Mouse (Mus musculus) embryonic facial prominence, embryonic 13.5 days (tissue): Measurements from ENCODE around the gene Tspan18. TPM values are rescaled to one million over a fixed set of nuclear protein-coding genes. Genes with fewer than 3 reads are reported as not detected.
A peak's percentile ranks its signal among the peaks of the same experiment; 100 is the strongest.

Experiments
- ATAC-seq: fragments of 200-750 bp; cut with Nextera tagmentation; 2 replicates; pipeline ENCODE4 v1.8.0; 2017; ENCODE audit warnings: low read depth; ENCODE audit not compliant: insufficient number of reproducible peaks, insufficient read depth, low FRiP score, low TSS enrichment
- H3K27ac ChIP-seq: fragments of 300-500 bp; sonication (generic); 2 replicates; pipeline ENCODE4 v1.5.1; 2015; ENCODE audit warnings: moderate library complexity, mild to moderate bottlenecking, inconsistent platforms
- H3K27me3 ChIP-seq: fragments of 300-500 bp; sonication (generic); 2 replicates; pipeline ENCODE4 v1.6.1; 2015; ENCODE audit warnings: mild to moderate bottlenecking, inconsistent platforms
- H3K36me3 ChIP-seq: fragments of 300-500 bp; sonication (generic); 2 replicates; pipeline ENCODE4 v1.6.1; 2015; ENCODE audit warnings: mild to moderate bottlenecking, inconsistent platforms
- H3K4me1 ChIP-seq: fragments of 300-500 bp; sonication (generic); 2 replicates; pipeline ENCODE4 v1.6.1; 2015; ENCODE audit warnings: inconsistent platforms
- H3K4me2 ChIP-seq: fragments of 300-500 bp; sonication (generic); 2 replicates; pipeline ENCODE4 v1.6.1; 2015; ENCODE audit warnings: moderate library complexity, mild to moderate bottlenecking, inconsistent platforms
- H3K4me3 ChIP-seq: fragments of 300-500 bp; sonication (generic); 2 replicates; pipeline ENCODE4 v1.5.1; 2015; ENCODE audit warnings: mild to moderate bottlenecking, inconsistent platforms
- H3K9ac ChIP-seq: fragments of 300-500 bp; sonication (generic); 2 replicates; pipeline ENCODE4 v1.6.1; 2015; ENCODE audit warnings: mild to moderate bottlenecking, inconsistent platforms
- H3K9me3 ChIP-seq: fragments of 300-500 bp; sonication (generic); 2 replicates; pipeline ENCODE4 v1.6.1; 2016; ENCODE audit warnings: inconsistent platforms
- WGBS: fragments of 180-500 bp; shearing (Covaris S2); methylation state at CpG from one replicate; pipeline ENCODE4 v1.1.7; 2015; ENCODE audit warnings: mixed read lengths; 5-methylcytosine and 5-hydroxymethylcytosine counted together
- polyA plus RNA-seq: library from polyadenylated mRNA; unstranded; fragments of >200 nt; fragmentation: Nextera tagmentation; extraction: Ambion mirVana; gene quantifications from 2 replicates; pipeline ENCODE4 v1.2.1, GENCODE M21; 2015

The Tspan18 gene
- polyA plus RNA-seq, 1 experiment from 2014 or later, result 17.7 TPM

GRCm38 (mm10) chr2:93227713-93228479, 106.4 kb downstream of the Tspan18 start:
- H3K27ac ChIP-seq, result peak overlapping the region; percentile 60
- no peak for ATAC-seq
- peaks cover 25% of the 10 kb centered on the region for H3K4me1 ChIP-seq
- H3K4me3 ChIP-seq, result no peak overlapping the region
- H3K9ac ChIP-seq, result no peak overlapping the region
- 30% methylated on average over 9 of the region's 9 CpGs for whole genome bisulfite sequencing
- peak overlapping the region; percentile 2; the same call in 1 of the 2 replicates for H3K4me2 ChIP-seq
- H3K36me3 ChIP-seq, result no peaks in the 10 kb centered on the region
- H3K27me3 ChIP-seq, result peaks cover 4% of the 10 kb centered on the region
- H3K9me3 ChIP-seq, result no peaks in the 10 kb centered on the region

GRCm38 (mm10) chr2:93226606-93227595, 107.4 kb downstream of the Tspan18 start:
- Histone ChIP-seq H3K4me2 (no peak overlapping the region), H3K36me3 (no peaks in the 10 kb centered on the region), H3K4me3 (no peak overlapping the region), H3K9me3 (no peaks in the 10 kb centered on the region), H3K27ac (peak overlapping the region; percentile 28; the same call in 1 of the 2 replicates), H3K4me1 (peaks cover 25% of the 10 kb centered on the region), H3K9ac (0 out of 2 replicates have a peak overlapping the region, but pooled peaks have one; percentile 32), H3K27me3 (peaks cover 4% of the 10 kb centered on the region)
- ATAC-seq, result peak; percentile 54; the same call in 1 of the 2 replicates
- 15% methylated on average over 20 of the region's 20 CpGs for WGBS

DNA sequence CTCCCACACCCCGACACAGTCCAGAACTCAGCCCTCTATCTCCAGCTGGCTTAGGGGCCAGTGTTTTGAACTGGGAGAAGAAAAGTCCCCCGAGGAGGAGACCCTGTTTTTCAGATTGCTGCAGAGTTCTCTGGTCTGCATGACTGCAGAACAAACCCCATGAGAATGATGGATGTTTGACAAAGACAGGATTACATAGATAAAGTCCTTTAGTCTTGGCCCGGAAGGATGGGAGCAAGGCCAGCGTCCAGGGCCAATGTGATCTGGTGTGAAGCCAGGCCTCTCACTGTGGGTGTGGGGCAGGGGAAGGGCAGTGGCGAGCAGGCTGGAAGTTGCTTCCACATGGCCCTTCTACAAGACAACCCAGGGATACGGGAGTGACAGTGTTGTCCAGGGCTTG, 110.8 kb downstream of the Tspan18 start:
- 66% methylated on average over 6 of the region's 6 CpGs for WGBS
- Histone ChIP-seq H3K4me3 (no peak overlapping the region), H3K27me3 (peaks cover 4% of the 10 kb centered on the region), H3K4me1 (peaks cover 31% of the 10 kb centered on the region), H3K36me3 (no peaks in the 10 kb centered on the region), H3K9me3 (no peaks in the 10 kb centered on the region), H3K27ac (no peak overlapping the region), H3K4me2 (no peak overlapping the region), H3K9ac (no peak overlapping the region)
- no peak for ATAC-seq

DNA sequence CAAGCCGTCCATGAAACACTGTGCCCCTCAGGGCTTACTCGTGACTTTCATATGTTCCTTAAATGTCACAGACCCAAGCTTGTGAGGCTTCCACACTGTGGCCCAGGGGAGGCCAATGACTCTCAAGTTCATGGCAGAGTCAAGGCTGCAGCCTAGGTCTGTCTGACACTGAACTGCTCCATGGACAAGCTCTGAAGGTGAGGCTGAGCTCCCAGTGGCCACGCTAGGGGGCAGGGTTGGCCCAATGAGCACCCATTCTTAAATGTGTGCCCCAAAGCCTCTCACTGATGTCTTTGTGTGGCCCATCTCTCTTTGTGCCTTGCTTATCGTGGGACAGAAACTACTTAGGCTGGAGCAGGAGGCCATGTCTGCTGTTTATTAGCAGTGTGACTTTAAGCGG, 113.9 kb downstream of the Tspan18 start:
- H3K36me3 ChIP-seq, result no peaks in the 10 kb centered on the region
- ATAC-seq, result no peak
- H3K27me3 ChIP-seq, result no peaks in the 10 kb centered on the region
- no peak overlapping the region for H3K27ac ChIP-seq
- H3K4me1 ChIP-seq, result peaks cover 31% of the 10 kb centered on the region
- H3K4me2 ChIP-seq, result no peak overlapping the region
- H3K9me3 ChIP-seq, result no peaks in the 10 kb centered on the region
- WGBS, result 59% methylated on average over 5 of the region's 5 CpGs
- no peak overlapping the region; the same call in 1 of the 2 replicates for H3K9ac ChIP-seq
- no peak overlapping the region for H3K4me3 ChIP-seq

DNA sequence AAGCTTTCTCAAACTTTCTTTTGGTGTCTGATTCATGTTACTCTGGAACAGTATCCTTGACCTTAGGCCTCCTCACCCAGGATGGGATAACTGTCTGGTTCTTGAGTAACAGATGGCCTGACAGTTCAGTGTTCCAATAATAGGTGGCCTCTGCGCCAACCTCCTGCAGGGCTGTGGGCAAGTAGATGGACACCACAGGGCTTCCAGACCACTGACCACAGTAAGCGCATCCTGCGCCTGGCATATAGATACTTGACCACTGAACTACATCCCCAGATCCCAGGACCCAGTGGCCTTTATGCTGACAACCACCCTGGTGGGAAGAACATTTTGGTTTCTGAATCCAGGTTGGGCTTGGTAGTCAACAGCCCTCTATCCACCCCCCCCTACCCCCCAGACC, 114.7 kb downstream of the Tspan18 start:
- no peak for ATAC-seq
- Histone ChIP-seq H3K4me3 (no peak overlapping the region), H3K27ac (no peak overlapping the region), H3K4me2 (no peak overlapping the region), H3K9me3 (no peaks in the 10 kb centered on the region), H3K9ac (no peak overlapping the region), H3K27me3 (no peaks in the 10 kb centered on the region), H3K4me1 (peaks cover 34% of the 10 kb centered on the region), H3K36me3 (no peaks in the 10 kb centered on the region)
- 96% methylated on average over 3 of the region's 3 CpGs for WGBS

DNA sequence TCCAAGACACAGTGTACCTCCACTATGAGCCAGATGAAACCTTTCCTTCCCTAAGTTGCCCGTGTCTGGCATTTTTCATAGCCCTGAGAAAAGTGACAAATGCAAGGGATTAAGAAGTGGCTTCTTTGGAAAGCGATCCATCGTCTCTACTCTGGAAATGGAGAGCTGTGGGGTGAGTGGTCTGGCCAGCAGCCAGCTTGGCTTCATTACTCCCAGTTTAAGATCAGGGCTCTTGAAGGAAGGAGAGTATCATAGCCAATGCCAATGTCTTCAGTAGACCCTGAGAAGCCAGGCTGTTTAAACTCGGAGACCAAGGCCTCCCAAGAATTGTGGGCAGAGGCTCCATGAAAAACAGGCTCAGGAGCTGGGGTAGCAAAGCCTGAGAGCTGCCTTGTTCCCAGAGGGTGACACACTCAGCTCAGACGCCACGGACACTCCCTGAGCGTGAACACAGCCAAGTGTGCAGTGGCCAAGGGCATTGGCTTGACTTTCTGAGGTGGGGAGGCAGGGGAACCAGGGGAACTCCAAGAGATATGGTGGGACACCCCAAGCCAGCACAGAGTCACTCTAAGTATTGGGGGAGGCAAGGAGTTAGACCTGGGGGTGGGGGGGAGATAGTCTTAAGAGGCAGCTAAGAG, 115.8 kb downstream of the Tspan18 start:
- 69% methylated on average over 7 of the region's 7 CpGs for WGBS
- 0 out of 2 replicates have a peak overlapping the region, but pooled peaks have one; percentile 13 for H3K27ac ChIP-seq
- H3K4me1 ChIP-seq, result peaks cover 40% of the 10 kb centered on the region
- H3K4me2 ChIP-seq, result no peak overlapping the region
- no peak for ATAC-seq
- no peak overlapping the region for H3K9ac ChIP-seq
- H3K4me3 ChIP-seq, result no peak overlapping the region
- no peaks in the 10 kb centered on the region for H3K36me3 ChIP-seq
- H3K9me3 ChIP-seq, result no peaks in the 10 kb centered on the region
- H3K27me3 ChIP-seq, result no peaks in the 10 kb centered on the region; the same call in 1 of the 2 replicates

- Histone ChIP-seq H3K4me2 (no peak overlapping the region; the same call in 1 of the 2 replicates), H3K4me1 (peaks cover 40% of the 10 kb centered on the region), H3K36me3 (0 out of 2 replicates have a peak, but pooled peaks cover under 1% of the 10 kb centered on the region), H3K4me3 (no peak overlapping the region), H3K9ac (no peak overlapping the region), H3K27me3 (no peaks in the 10 kb centered on the region; the same call in 1 of the 2 replicates), H3K9me3 (no peaks in the 10 kb centered on the region), H3K27ac (peak overlapping the region; percentile 75)
- WGBS, result 13% methylated on average over 7 of the region's 7 CpGs
- ATAC-seq, result no peak
Measured at GRCm38 (mm10) chr2:93217015-93217414, 117.3 kb downstream of the Tspan18 start.

GRCm38 (mm10) chr2:93215790-93216189, 118.5 kb downstream of the Tspan18 start:
- no peak for ATAC-seq
- H3K4me2 ChIP-seq, result no peak overlapping the region
- no peaks in the 10 kb centered on the region for H3K9me3 ChIP-seq
- WGBS, result 73% methylated on average over 10 of the region's 10 CpGs
- no peak overlapping the region for H3K4me3 ChIP-seq
- H3K27me3 ChIP-seq, result no peaks in the 10 kb centered on the region; the same call in 1 of the 2 replicates
- H3K4me1 ChIP-seq, result peaks cover 40% of the 10 kb centered on the region
- peaks cover 8% of the 10 kb centered on the region; the same call in 1 of the 2 replicates for H3K36me3 ChIP-seq
- no peak overlapping the region for H3K27ac ChIP-seq
- H3K9ac ChIP-seq, result no peak overlapping the region

GRCm38 (mm10) chr2:93214192-93214591, 120.1 kb downstream of the Tspan18 start:
- 67% methylated on average over 1 of the region's 1 CpGs for WGBS
- H3K27me3 ChIP-seq, result no peaks in the 10 kb centered on the region; the same call in 1 of the 2 replicates
- H3K9me3 ChIP-seq, result no peaks in the 10 kb centered on the region
- no peak overlapping the region for H3K4me2 ChIP-seq
- H3K27ac ChIP-seq, result no peak overlapping the region
- H3K36me3 ChIP-seq, result peaks cover 11% of the 10 kb centered on the region
- H3K4me3 ChIP-seq, result no peak overlapping the region
- no peak overlapping the region for H3K9ac ChIP-seq
- peaks cover 35% of the 10 kb centered on the region for H3K4me1 ChIP-seq
- ATAC-seq, result no peak

DNA sequence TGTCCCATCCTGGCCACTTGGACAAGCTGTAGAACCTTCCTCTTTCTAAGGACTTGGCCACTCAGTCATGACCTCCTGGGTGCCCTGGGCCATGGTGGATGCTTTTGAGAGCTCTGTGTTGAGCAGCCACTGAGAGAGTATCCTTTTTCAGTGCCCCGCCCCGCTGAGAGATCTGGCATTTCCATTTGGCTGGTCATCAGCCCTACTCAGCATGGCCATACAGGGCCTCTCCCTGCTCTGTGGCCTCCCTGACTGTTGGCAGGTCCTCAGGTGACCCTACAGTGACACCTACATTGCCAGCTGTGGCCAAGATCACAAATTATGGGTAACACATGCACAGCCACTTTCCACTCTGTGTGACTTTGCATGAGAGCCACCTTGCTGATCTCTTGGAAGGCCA, 121.4 kb downstream of the Tspan18 start:
- Histone ChIP-seq H3K4me1 (peaks cover 24% of the 10 kb centered on the region), H3K4me3 (no peak overlapping the region), H3K4me2 (no peak overlapping the region), H3K36me3 (peaks cover 11% of the 10 kb centered on the region), H3K27me3 (no peaks in the 10 kb centered on the region; the same call in 1 of the 2 replicates), H3K9me3 (no peaks in the 10 kb centered on the region), H3K27ac (no peak overlapping the region), H3K9ac (no peak overlapping the region)
- WGBS, result 92% methylated on average over 2 of the region's 2 CpGs
- no peak for ATAC-seq

DNA sequence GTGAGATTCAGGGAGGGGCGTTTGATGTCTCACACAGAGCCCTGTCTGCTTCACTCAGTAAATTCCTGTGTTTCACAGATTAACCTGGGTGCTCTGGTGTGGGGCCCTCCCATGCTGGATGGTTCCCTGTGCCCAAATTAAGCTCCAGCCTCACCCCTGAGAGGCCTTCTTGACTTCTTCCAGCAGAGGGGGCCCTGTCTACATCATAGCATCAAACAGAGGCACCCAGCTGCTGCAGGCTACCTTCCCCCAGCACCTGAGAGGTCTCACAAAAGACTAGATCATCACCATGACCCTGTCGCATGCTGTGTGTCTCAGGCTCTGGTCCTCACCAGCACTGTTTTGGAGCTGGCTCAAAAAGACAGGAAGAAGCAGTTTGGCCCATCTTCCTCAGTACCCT, 121.9 kb downstream of the Tspan18 start:
- H3K36me3 ChIP-seq, result peaks cover 11% of the 10 kb centered on the region
- H3K9me3 ChIP-seq, result no peaks in the 10 kb centered on the region
- H3K27me3 ChIP-seq, result no peaks in the 10 kb centered on the region; the same call in 1 of the 2 replicates
- no peak overlapping the region for H3K4me2 ChIP-seq
- no peak for ATAC-seq
- 68% methylated on average over 2 of the region's 2 CpGs for WGBS
- no peak overlapping the region for H3K9ac ChIP-seq
- H3K4me3 ChIP-seq, result no peak overlapping the region
- H3K27ac ChIP-seq, result no peak overlapping the region
- H3K4me1 ChIP-seq, result peaks cover 20% of the 10 kb centered on the region
